Comparison of ENCODE assay signal across 8 mouse cellular contexts in the genomic region with DNA sequence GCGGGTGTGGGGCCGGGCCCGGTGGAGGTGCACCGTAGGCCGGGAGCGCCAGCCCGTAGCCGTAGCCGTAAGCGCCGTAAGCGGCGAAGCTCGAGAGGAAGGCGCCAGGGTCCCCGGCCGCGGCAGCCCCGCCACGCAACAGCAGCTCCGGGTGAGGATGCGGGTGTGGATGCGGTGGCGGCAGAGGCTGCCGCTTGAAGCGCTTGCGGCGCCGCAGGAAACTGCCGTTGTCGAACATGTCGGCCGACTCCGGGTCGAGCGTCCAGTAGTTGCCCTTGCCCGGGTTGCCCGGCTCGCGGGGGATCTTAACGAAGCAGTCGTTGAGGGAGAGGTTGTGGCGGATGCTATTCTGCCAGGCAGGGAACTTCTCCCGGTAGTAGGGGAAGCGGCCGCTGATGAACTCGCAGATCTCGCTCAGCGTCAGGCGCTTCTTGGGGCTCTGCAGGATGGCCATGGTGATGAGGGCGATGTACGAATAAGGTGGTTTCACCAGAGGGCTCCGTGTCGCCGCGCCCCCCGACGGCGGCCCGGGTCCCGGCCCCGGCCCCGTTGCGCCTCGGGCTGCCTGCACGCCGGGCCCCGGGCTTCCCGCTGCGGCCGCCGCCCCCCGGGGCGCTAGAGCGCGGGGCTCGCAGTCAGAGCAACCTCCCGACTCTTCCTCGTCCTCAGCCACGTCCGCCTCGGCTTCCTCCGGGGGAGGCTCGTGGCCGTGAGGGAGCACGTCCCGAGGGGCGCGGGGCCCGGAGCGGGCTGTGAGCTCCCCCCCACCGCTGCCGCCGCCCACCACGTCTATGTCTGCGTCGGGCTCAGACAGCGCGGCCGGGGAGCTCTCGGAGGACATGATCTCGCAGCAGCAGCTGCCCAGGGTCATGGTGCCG. TPM values are rescaled to one million over a fixed set of nuclear protein-coding genes. Genes with fewer than 3 reads are reported as not detected.
DNase-seq lines count a peak whose midpoint lies in the region; ATAC-seq lines count a peak whose summit lies in the region.

No protein-coding gene starts in this region.

- peak overlapping the region; percentile 39 for H3K4me3 ChIP-seq in forebrain, embryonic 15.5 days
- peak overlapping the region; percentile 9; the same call in 1 of the 2 replicates for H3K4me3 ChIP-seq in macrophage (ENCODE audit: inconsistent target)

- peaks cover 23% of the 10 kb centered on the region for H3K4me1 ChIP-seq in forebrain, embryonic 15.5 days

- peak overlapping the region; percentile 63 for H3K4me2 ChIP-seq in forebrain, embryonic 15.5 days (replicated peaks)

- H3K27me3 ChIP-seq in forebrain, embryonic 15.5 days: peaks cover 97% of the 10 kb centered on the region
- peaks cover 7% of the 10 kb centered on the region; the same call in 1 of the 2 replicates for H3K27me3 ChIP-seq in splenic B cell, adult 2 months (ENCODE audit: control insufficient read depth, insufficient read depth, low read length, poor library complexity, severe bottlenecking)

- no peaks in the 10 kb centered on the region for H3K36me3 ChIP-seq in forebrain, embryonic 15.5 days
- H3K36me3 ChIP-seq in macrophage (ENCODE audit: inconsistent target): no peaks in the 10 kb centered on the region
- H3K36me3 ChIP-seq in splenic B cell, adult 2 months (ENCODE audit: control insufficient read depth, insufficient read depth, low read length, poor library complexity, severe bottlenecking): no peaks in the 10 kb centered on the region

- no peaks in the 10 kb centered on the region for H3K9me3 ChIP-seq in forebrain, embryonic 15.5 days

- WGBS in forebrain, embryonic 15.5 days: under 1% methylated on average over 101 of the region's 103 CpGs
- 2% methylated on average over 98 of the region's 103 CpGs for WGBS in macrophage (ENCODE audit: missing documents)

- no peak overlapping the region for H3K27ac ChIP-seq in forebrain, embryonic 15.5 days (replicated peaks)
- no peak overlapping the region for H3K27ac ChIP-seq in macrophage

- ATAC-seq in forebrain, embryonic 15.5 days (replicated peaks): peak; percentile 24
- ATAC-seq in inflammation-experienced regulatory T-cells, adult 6 months: peak; percentile 31

- peak; percentile 12 for DNase-seq in gastrocnemius, adult 18-20 months (ENCODE audit: low spot score)
- no peak for DNase-seq in gastrocnemius, adult 8-10 months (ENCODE audit: low spot score in 2 of 2)
- DNase-seq in T-cell, adult 2 months (ENCODE audit: low spot score): peak; percentile 46
- peak; percentile 58 for DNase-seq in splenic B cell, adult 2 months (ENCODE audit: low read depth, low spot score)
- DNase-seq in right cerebral cortex, postnatal 10 days (ENCODE audit: low spot score in 2 of 2): no peak

- H3K9ac ChIP-seq in forebrain, embryonic 15.5 days (replicated peaks): peak overlapping the region; percentile 32

- H3K79me2 ChIP-seq in macrophage (ENCODE audit: inconsistent target): no peaks in the 10 kb centered on the region

RNA-seq across cellular contexts. Expression of a gene that starts 0.5 kb away (rescaled TPM):
- under 1 TPM in 1 of 2 experiments, not detected in 1; 0.24 TPM for total RNA-seq in gastrocnemius, adult 18-20 months (2021)
- under 1 TPM in 3 of 4 experiments, not detected in 1; 0.10 to 0.29 (median 0.19) TPM for total RNA-seq in gastrocnemius, adult 8-10 months (2022)
- 0.24 TPM in 2 replicates for polyA plus RNA-seq in forebrain, embryonic 15.5 days (2015; fragmentation: Nextera tagmentation; extraction: Ambion mirVana)
- polyA plus RNA-seq in inflammation-experienced regulatory T-cells, adult 6 months (2017; shearing (Covaris generic)): under 1 TPM in 2 of 3 experiments, not detected in 1; 0.23 to 0.26 TPM
- total RNA-seq in macrophage (2018; cell fraction: chromatin; rRNA removed): under 1 TPM in 5 of 26 experiments, not detected in 21; 0.25 to 0.58 (median 0.33) TPM
- under 1 TPM; 0.10 to 0.97 (median 0.29) TPM for total RNA-seq in macrophage (2018; cell fraction: cytosol; rRNA removed)
- under 1 TPM in 13 of 26 experiments, not detected in 13; 0.17 to 0.92 (median 0.31) TPM for total RNA-seq in macrophage (2018; cell fraction: nucleus; rRNA removed)
- 0.37 to 0.45 TPM (median 0.38 TPM) in 3 replicates for polyA plus RNA-seq in macrophage (2018)

RNA-seq across cellular contexts. Expression of a gene that starts 17.6 kb away (rescaled TPM):
- total RNA-seq in gastrocnemius, adult 18-20 months (2021): not detected
- total RNA-seq in gastrocnemius, adult 8-10 months (2022): not detected
- not detected in 2 replicates for polyA plus RNA-seq in forebrain, embryonic 15.5 days (2015; fragmentation: Nextera tagmentation; extraction: Ambion mirVana)
- polyA plus RNA-seq in inflammation-experienced regulatory T-cells, adult 6 months (2017; shearing (Covaris generic)): not detected
- not detected for total RNA-seq in macrophage (2018; cell fraction: chromatin; rRNA removed)
- total RNA-seq in macrophage (2018; cell fraction: cytosol; rRNA removed): not detected
- not detected for total RNA-seq in macrophage (2018; cell fraction: nucleus; rRNA removed)
- polyA plus RNA-seq in macrophage (2018): not detected in 3 replicates

Comparison
In these comparisons a context has a peak if more than half of its experiments do, and no peak if none do; other contexts are left out.
1. DNase-seq: peak in gastrocnemius, adult 18-20 months (single experiment), T-cell, adult 2 months (single experiment) and splenic B cell, adult 2 months (single experiment); none in gastrocnemius, adult 8-10 months (0 of 2) and right cerebral cortex, postnatal 10 days (0 of 2).